Mouse (Mus musculus) forebrain, embryonic 10.5 days (tissue): ENCODE data around the gene Plp2. TPM values are rescaled to one million over a fixed set of nuclear protein-coding genes. Genes with fewer than 3 reads are reported as not detected.

Experiments
- polyA plus RNA-seq: library from polyadenylated mRNA; unstranded; fragments of >200 nt; fragmentation: Nextera tagmentation; extraction: Ambion mirVana; gene quantifications from 2 replicates; pipeline ENCODE4 v1.2.1, GENCODE M21; 2016

The Plp2 gene
- polyA plus RNA-seq, 1 experiment from 2014 or later, result 49.7 TPM

Other genes starting within 250 kb of the Plp2 start
- 0.09 TPM in 2 replicates for gene Foxp3, start 97.7 kb downstream of the Plp2 start, polyA plus RNA-seq
- gene Ppp1r3f, start 97.1 kb downstream of the Plp2 start, polyA plus RNA-seq, result 1.3 and 1.6 TPM in 2 replicates
- 35.8 and 38.0 TPM in 2 replicates for gene Ccdc22, start 65.9 kb downstream of the Plp2 start, polyA plus RNA-seq
- gene Cacna1f, start 64.3 kb downstream of the Plp2 start, polyA plus RNA-seq, result 0.02 TPM in 1 of 2 replicates, not detected in the other
- gene Syp, start 32.9 kb downstream of the Plp2 start, polyA plus RNA-seq, result 9.2 and 11.6 TPM in 2 replicates
- 3.2 and 3.6 TPM in 2 replicates for gene Prickle3, start 14.1 kb downstream of the Plp2 start, polyA plus RNA-seq
- gene Magix, start 9.9 kb upstream of the Plp2 start, polyA plus RNA-seq, result 0.10 TPM in 1 of 2 replicates, not detected in the other
- 44.4 and 46.1 TPM in 2 replicates for gene Gpkow, start 25.7 kb upstream of the Plp2 start, polyA plus RNA-seq
- 16.3 and 20.0 TPM in 2 replicates for gene Wdr45, start 42.9 kb upstream of the Plp2 start, polyA plus RNA-seq
- 0.47 TPM in 1 of 2 replicates, not detected in the other for gene Gm45208, start 50.9 kb upstream of the Plp2 start, polyA plus RNA-seq
- 76.5 and 78.4 TPM in 2 replicates for gene Praf2, start 57.0 kb upstream of the Plp2 start, polyA plus RNA-seq
- 14.5 and 19.3 TPM in 2 replicates for gene Ccdc120, start 79.5 kb upstream of the Plp2 start, polyA plus RNA-seq
- 25.3 and 29.3 TPM in 2 replicates for gene Tfe3, start 91.2 kb upstream of the Plp2 start, polyA plus RNA-seq
- gene Gripap1, start 118.4 kb upstream of the Plp2 start, polyA plus RNA-seq, result 45.6 TPM in 2 replicates
- gene Kcnd1, start 150.9 kb upstream of the Plp2 start, polyA plus RNA-seq, result 0.87 and 1.0 TPM in 2 replicates
- gene Otud5, start 170.0 kb upstream of the Plp2 start, polyA plus RNA-seq, result 40.3 and 40.8 TPM in 2 replicates
- 10.4 and 14.0 TPM in 2 replicates for gene Pim2, start 206.9 kb upstream of the Plp2 start, polyA plus RNA-seq
- 25.0 and 27.3 TPM in 2 replicates for gene Slc35a2, start 212.6 kb upstream of the Plp2 start, polyA plus RNA-seq
- 128 and 129 TPM in 2 replicates for gene Pqbp1, start 227.9 kb upstream of the Plp2 start, polyA plus RNA-seq
- 182 and 186 TPM in 2 replicates for gene Timm17b, start 228.0 kb upstream of the Plp2 start, polyA plus RNA-seq
- not detected in 2 replicates for gene Gm10491, start 236.4 kb upstream of the Plp2 start, polyA plus RNA-seq
- gene Gm10490, start 238.2 kb upstream of the Plp2 start, polyA plus RNA-seq, result not detected in 2 replicates
- 8.7 and 8.9 TPM in 2 replicates for gene Pcsk1n, start 248.4 kb upstream of the Plp2 start, polyA plus RNA-seq